Mouse (Mus musculus): ENCODE data around the gene Hcls1. TPM values are rescaled to one million over a fixed set of nuclear protein-coding genes. Genes with fewer than 3 reads are reported as not detected.

Hcls1 gene
- polyA plus RNA-seq, 3 experiments from 2014 or later = 180 to 219 (median 188) TPM

- no peak for ATAC-seq
Measured at GRCm38 (mm10) chr16:36989999-36990625, 55.3 kb downstream of the Hcls1 start, which contains the start of gene Fbxo40. Gene Fbxo40, minus strand, starts transcription at chr16:36990467.

- ATAC-seq = no peak
Measured at GRCm38 (mm10) chr16:36997650-36998049, 62.9 kb downstream of the Hcls1 start.

GRCm38 (mm10) chr16:36999366-36999972, 64.7 kb downstream of the Hcls1 start:
- ATAC-seq = no peak

GRCm38 (mm10) chr16:37009262-37009661, 74.5 kb downstream of the Hcls1 start:
- no peak for ATAC-seq

- peak; percentile 46 for ATAC-seq
Measured at GRCm38 (mm10) chr16:37010370-37010769, 75.6 kb downstream of the Hcls1 start.

GRCm38 (mm10) chr16:37011061-37011921, 76.5 kb downstream of the Hcls1 start, which contains the start of gene Polq:
Gene Polq, plus strand, starts transcription at chr16:37011786.
- ATAC-seq = peak; percentile 98

GRCm38 (mm10) chr16:37011922-37012289, 77.1 kb downstream of the Hcls1 start:
- no peak for ATAC-seq

- ATAC-seq = no peak
Measured at GRCm38 (mm10) chr16:37012336-37012735, 77.6 kb downstream of the Hcls1 start.

Other genes with a start within 250 kb of the Hcls1 start
- 10 to 100 TPM in 1 of 3 experiments, 1 to 10 TPM in 2; 6.9 to 18.3 (median 8.2) TPM for gene Ildr1, start 241.0 kb upstream of the Hcls1 start, polyA plus RNA-seq (2017; shearing (Covaris generic))
- gene Slc15a2, start 150.0 kb upstream of the Hcls1 start, polyA plus RNA-seq (2017; shearing (Covaris generic)) = 10 to 100 TPM; 22.2 to 79.8 (median 44.2) TPM
- 10 to 100 TPM in 2 of 3 experiments, 1 to 10 TPM in 1; 6.7 to 25.0 (median 19.2) TPM for gene Iqcb1, start 106.6 kb upstream of the Hcls1 start, polyA plus RNA-seq (2017; shearing (Covaris generic))
- 1 to 10 TPM in 1 of 3 experiments, under 1 TPM in 2; 0.36 to 2.0 (median 0.63) TPM for gene Eaf2, start 60.0 kb upstream of the Hcls1 start, polyA plus RNA-seq (2017; shearing (Covaris generic))
- 10 to 100 TPM; 33.8 to 41.7 (median 37.1) TPM for gene Golgb1, start 59.8 kb upstream of the Hcls1 start, polyA plus RNA-seq (2017; shearing (Covaris generic))
- gene Fbxo40, start 55.5 kb downstream of the Hcls1 start, polyA plus RNA-seq (2017; shearing (Covaris generic)) = under 1 TPM; 0.40 to 0.55 (median 0.45) TPM
- gene Polq, start 76.8 kb downstream of the Hcls1 start, polyA plus RNA-seq (2017; shearing (Covaris generic)) = 1 to 10 TPM; 2.6 to 6.8 (median 3.4) TPM

Data from inflammation-experienced regulatory T-cells, adult 6 months (primary cell).